Mouse (Mus musculus): ENCODE results near the gene Bcl11b.

Gene Bcl11b

GRCm38 (mm10) chr12:107890326-107890725 lies 113.1 kb downstream of the Bcl11b start:
- 88% methylated on average over 7 of the region's 7 CpGs for WGBS

GRCm38 (mm10) chr12:107889841-107890240 lies 113.6 kb downstream of the Bcl11b start:
- 78% methylated on average over 10 of the region's 10 CpGs for WGBS

GRCm38 (mm10) chr12:107888646-107889045 lies 114.8 kb downstream of the Bcl11b start:
- 36% methylated on average over 5 of the region's 5 CpGs for WGBS

- 87% methylated on average over 5 of the region's 5 CpGs for WGBS
Observed at GRCm38 (mm10) chr12:107888049-107888448, 115.4 kb downstream of the Bcl11b start.

GRCm38 (mm10) chr12:107887621-107888020 lies 115.8 kb downstream of the Bcl11b start:
- 89% methylated on average over 6 of the region's 6 CpGs for WGBS

GRCm38 (mm10) chr12:107884330-107885065 lies 118.9 kb downstream of the Bcl11b start:
- 49% methylated on average over 6 of the region's 6 CpGs for WGBS

- 92% methylated on average over 9 of the region's 9 CpGs for WGBS
Observed at GRCm38 (mm10) chr12:107881726-107882125, 121.7 kb downstream of the Bcl11b start.

GRCm38 (mm10) chr12:107880748-107881147 lies 122.7 kb downstream of the Bcl11b start:
- 70% methylated on average over 13 of the region's 13 CpGs for WGBS

GRCm38 (mm10) chr12:107879114-107879777 lies 124.2 kb downstream of the Bcl11b start:
- WGBS: 87% methylated on average over 16 of the region's 16 CpGs

GRCm38 (mm10) chr12:107876237-107876636 lies 127.2 kb downstream of the Bcl11b start:
- 53% methylated on average over 9 of the region's 9 CpGs for WGBS

- WGBS: 45% methylated on average over 27 of the region's 27 CpGs
Observed at GRCm38 (mm10) chr12:107874467-107875142, 128.8 kb downstream of the Bcl11b start.

- 91% methylated on average over 20 of the region's 20 CpGs for WGBS
Observed at GRCm38 (mm10) chr12:107869526-107870050, 133.8 kb downstream of the Bcl11b start.

- WGBS: 96% methylated on average over 2 of the region's 2 CpGs
Observed at GRCm38 (mm10) chr12:107868291-107868690, 135.1 kb downstream of the Bcl11b start.

Measured in cerebral cortex, adult 2 months (tissue).